Mouse (Mus musculus) hindbrain, embryonic 15.5 days (tissue): Measurements from ENCODE around the gene Rps3. TPM values are rescaled to one million over a fixed set of nuclear protein-coding genes. Genes with fewer than 3 reads are reported as not detected.
A peak's percentile ranks its signal among the peaks of the same experiment; 100 is the strongest.

ENCODE experiments used
- ATAC-seq: fragments of 200-750 bp; cut with Nextera tagmentation; 2 replicates; pipeline ENCODE4 v1.8.0; 2017; ENCODE audit warnings: low read depth, moderate number of reproducible peaks, moderate TSS enrichment; ENCODE audit not compliant: low FRiP score
- H3K27ac ChIP-seq: fragments of 300-500 bp; sonication (generic); replicated peaks from 2 replicates; pipeline ENCODE4 v1.5.1; 2015; ENCODE audit warnings: mild to moderate bottlenecking, inconsistent platforms
- H3K27me3 ChIP-seq: fragments of 300-500 bp; sonication (generic); 2 replicates; pipeline ENCODE4 v1.6.1; 2015; ENCODE audit warnings: control low read depth, inconsistent platforms
- H3K36me3 ChIP-seq: fragments of 300-500 bp; sonication (generic); 2 replicates; pipeline ENCODE4 v1.6.1; 2015; ENCODE audit warnings: control low read depth, inconsistent platforms
- H3K4me1 ChIP-seq: fragments of 300-500 bp; sonication (generic); replicated peaks from 2 replicates; pipeline ENCODE4 v1.6.1; 2015; ENCODE audit warnings: control low read depth, inconsistent platforms
- H3K4me2 ChIP-seq: fragments of 300-500 bp; sonication (generic); 2 replicates; pipeline ENCODE4 v1.6.1; 2015; ENCODE audit warnings: moderate library complexity, mild to moderate bottlenecking, inconsistent platforms
- H3K4me3 ChIP-seq: fragments of 300-500 bp; sonication (generic); 2 replicates; pipeline ENCODE4 v1.5.1; 2015; ENCODE audit warnings: mild to moderate bottlenecking, inconsistent platforms
- H3K9ac ChIP-seq: fragments of 300-500 bp; sonication (generic); 2 replicates; pipeline ENCODE4 v1.6.1; 2015; ENCODE audit warnings: inconsistent platforms
- H3K9me3 ChIP-seq: fragments of 300-500 bp; sonication (generic); 2 replicates; pipeline ENCODE4 v1.6.1; 2016; ENCODE audit warnings: control low read depth, inconsistent platforms
- WGBS: fragments of 180-500 bp; shearing (Covaris S2); methylation state at CpG from one replicate; pipeline ENCODE4 v1.1.7; 2015; 5-methylcytosine and 5-hydroxymethylcytosine counted together
- polyA plus RNA-seq: library from polyadenylated mRNA; unstranded; fragments of >200 nt; fragmentation: Nextera tagmentation; extraction: Ambion mirVana; gene quantifications from 2 replicates; pipeline ENCODE4 v1.2.1, GENCODE M21; 2015

The Rps3 gene
- polyA plus RNA-seq, 1 experiment from 2014 or later: 401 TPM

GRCm38 (mm10) chr7:99504556-99504955 lies 21.0 kb upstream of the Rps3 start:
- H3K9me3 ChIP-seq: no peaks in the 10 kb centered on the region
- no peaks in the 10 kb centered on the region for H3K27me3 ChIP-seq
- H3K4me3 ChIP-seq: no peak overlapping the region
- ATAC-seq: no peak
- no peak overlapping the region for H3K4me2 ChIP-seq
- H3K36me3 ChIP-seq: no peaks in the 10 kb centered on the region
- H3K9ac ChIP-seq: no peak overlapping the region
- 0 out of 2 replicates have a peak, but pooled peaks cover 3% of the 10 kb centered on the region for H3K4me1 ChIP-seq
- H3K27ac ChIP-seq: no peak overlapping the region

- Histone ChIP-seq H3K4me2 (no peak overlapping the region), H3K4me1 (0 out of 2 replicates have a peak, but pooled peaks cover 3% of the 10 kb centered on the region), H3K27me3 (no peaks in the 10 kb centered on the region), H3K36me3 (no peaks in the 10 kb centered on the region), H3K9me3 (no peaks in the 10 kb centered on the region), H3K4me3 (no peak overlapping the region), H3K27ac (no peak overlapping the region), H3K9ac (no peak overlapping the region)
- ATAC-seq: no peak
- 48% methylated on average over 1 of the region's 1 CpGs for WGBS
Observed at GRCm38 (mm10) chr7:99501148-99501547, 17.6 kb upstream of the Rps3 start.

GRCm38 (mm10) chr7:99500655-99501054 lies 17.1 kb upstream of the Rps3 start:
- Histone ChIP-seq H3K4me2 (no peak overlapping the region), H3K4me3 (no peak overlapping the region), H3K9ac (no peak overlapping the region), H3K36me3 (no peaks in the 10 kb centered on the region), H3K27me3 (no peaks in the 10 kb centered on the region), H3K4me1 (0 out of 2 replicates have a peak, but pooled peaks cover 3% of the 10 kb centered on the region), H3K9me3 (no peaks in the 10 kb centered on the region), H3K27ac (no peak overlapping the region)
- WGBS: 34% methylated on average over 5 of the region's 5 CpGs
- ATAC-seq: no peak

- Histone ChIP-seq H3K36me3 (no peaks in the 10 kb centered on the region), H3K9ac (no peak overlapping the region), H3K9me3 (no peaks in the 10 kb centered on the region), H3K4me1 (0 out of 2 replicates have a peak, but pooled peaks cover 3% of the 10 kb centered on the region), H3K27me3 (no peaks in the 10 kb centered on the region), H3K4me3 (no peak overlapping the region), H3K27ac (no peak overlapping the region), H3K4me2 (no peak overlapping the region)
- 4% methylated on average over 8 of the region's 8 CpGs for WGBS
- ATAC-seq: peak; percentile 89
Observed at GRCm38 (mm10) chr7:99500201-99500600, 16.7 kb upstream of the Rps3 start.

GRCm38 (mm10) chr7:99499128-99499527 lies 15.6 kb upstream of the Rps3 start:
- Histone ChIP-seq H3K4me3 (no peak overlapping the region), H3K27me3 (no peaks in the 10 kb centered on the region), H3K4me2 (no peak overlapping the region), H3K27ac (no peak overlapping the region), H3K36me3 (no peaks in the 10 kb centered on the region), H3K9me3 (no peaks in the 10 kb centered on the region), H3K4me1 (0 out of 2 replicates have a peak, but pooled peaks cover 3% of the 10 kb centered on the region), H3K9ac (no peak overlapping the region)
- WGBS: 25% methylated on average over 1 of the region's 1 CpGs
- no peak for ATAC-seq

- no peak overlapping the region for H3K27ac ChIP-seq
- 0 out of 2 replicates have a peak, but pooled peaks cover 4% of the 10 kb centered on the region for H3K9me3 ChIP-seq
- no peaks in the 10 kb centered on the region for H3K36me3 ChIP-seq
- WGBS: 79% methylated on average over 5 of the region's 5 CpGs
- ATAC-seq: no peak
- no peak overlapping the region for H3K9ac ChIP-seq
- H3K27me3 ChIP-seq: 0 out of 2 replicates have a peak, but pooled peaks cover 3% of the 10 kb centered on the region
- no peaks in the 10 kb centered on the region for H3K4me1 ChIP-seq
- H3K4me2 ChIP-seq: no peak overlapping the region
- no peak overlapping the region for H3K4me3 ChIP-seq
Observed at GRCm38 (mm10) chr7:99489708-99490107, 6.2 kb upstream of the Rps3 start.

GRCm38 (mm10) chr7:99484679-99485078 lies 1.1 kb upstream of the Rps3 start:
- Histone ChIP-seq H3K9me3 (no peaks in the 10 kb centered on the region), H3K27me3 (0 out of 2 replicates have a peak, but pooled peaks cover 3% of the 10 kb centered on the region), H3K27ac (no peak overlapping the region), H3K4me3 (no peak overlapping the region), H3K4me1 (peaks cover 35% of the 10 kb centered on the region), H3K9ac (no peak overlapping the region), H3K36me3 (peaks cover 24% of the 10 kb centered on the region), H3K4me2 (no peak overlapping the region)
- no peak for ATAC-seq
- 97% methylated on average over 1 of the region's 1 CpGs for WGBS

- peaks cover 32% of the 10 kb centered on the region for H3K36me3 ChIP-seq
- peaks cover 39% of the 10 kb centered on the region for H3K4me1 ChIP-seq
- peak overlapping the region; percentile 53 for H3K4me2 ChIP-seq
- H3K9me3 ChIP-seq: no peaks in the 10 kb centered on the region
- H3K27ac ChIP-seq: no peak overlapping the region
- ATAC-seq: peak; percentile 12
- no peak overlapping the region for H3K9ac ChIP-seq
- 0 out of 2 replicates have a peak, but pooled peaks cover 3% of the 10 kb centered on the region for H3K27me3 ChIP-seq
- WGBS: 44% methylated on average over 8 of the region's 8 CpGs
- H3K4me3 ChIP-seq: peak overlapping the region; percentile 74
Observed at GRCm38 (mm10) chr7:99483924-99484319, 384 bp upstream of the Rps3 start.

GRCm38 (mm10) chr7:99482637-99483036 lies 901 bp downstream of the Rps3 start:
- Histone ChIP-seq H3K4me3 (peak overlapping the region; percentile 74), H3K4me2 (peak overlapping the region; percentile 72), H3K4me1 (peaks cover 44% of the 10 kb centered on the region), H3K9ac (peak overlapping the region; percentile 58), H3K9me3 (no peaks in the 10 kb centered on the region), H3K27me3 (0 out of 2 replicates have a peak, but pooled peaks cover 3% of the 10 kb centered on the region), H3K36me3 (peaks cover 45% of the 10 kb centered on the region), H3K27ac (peak overlapping the region; percentile 89; the same call in 1 of the 2 replicates)
- ATAC-seq: no peak
- WGBS: 5% methylated on average over 6 of the region's 6 CpGs

GRCm38 (mm10) chr7:99477235-99477634 lies 6.3 kb downstream of the Rps3 start:
- H3K4me3 ChIP-seq: no peak overlapping the region
- no peak for ATAC-seq
- H3K4me2 ChIP-seq: no peak overlapping the region
- H3K36me3 ChIP-seq: peaks cover 61% of the 10 kb centered on the region
- no peaks in the 10 kb centered on the region for H3K9me3 ChIP-seq
- no peaks in the 10 kb centered on the region for H3K27me3 ChIP-seq
- 90% methylated on average over 5 of the region's 5 CpGs for WGBS
- H3K27ac ChIP-seq: no peak overlapping the region
- H3K4me1 ChIP-seq: peaks cover 38% of the 10 kb centered on the region
- H3K9ac ChIP-seq: no peak overlapping the region

- Histone ChIP-seq H3K27me3 (no peaks in the 10 kb centered on the region), H3K4me1 (peaks cover 32% of the 10 kb centered on the region), H3K36me3 (peaks cover 57% of the 10 kb centered on the region), H3K27ac (no peak overlapping the region), H3K4me3 (no peak overlapping the region), H3K9ac (no peak overlapping the region), H3K9me3 (no peaks in the 10 kb centered on the region), H3K4me2 (no peak overlapping the region)
- 41% methylated on average over 3 of the region's 3 CpGs for WGBS
- ATAC-seq: no peak
Observed at GRCm38 (mm10) chr7:99476558-99477114, 6.9 kb downstream of the Rps3 start.

- Histone ChIP-seq H3K27ac (no peak overlapping the region), H3K27me3 (no peaks in the 10 kb centered on the region), H3K4me2 (no peak overlapping the region), H3K9me3 (no peaks in the 10 kb centered on the region), H3K4me3 (no peak overlapping the region), H3K9ac (no peak overlapping the region), H3K36me3 (peaks cover 46% of the 10 kb centered on the region), H3K4me1 (peaks cover 21% of the 10 kb centered on the region)
- no peak for ATAC-seq
- 79% methylated on average over 2 of the region's 2 CpGs for WGBS
Observed at GRCm38 (mm10) chr7:99475562-99475911, 8.0 kb downstream of the Rps3 start.
